Mouse (Mus musculus) right cerebral cortex, postnatal 36 days (tissue): ENCODE results near the gene Gm4894.

Source experiments
- DNase-seq, 2 experiments: peaks; one replicate each; pipeline ENCODE4 v3.0.0; 2022; ENCODE audit warnings: low spot score in 2 of 2, mixed read lengths in 1 of 2

Gm4894 gene

GRCm38 (mm10) chr9:49250231-49250630, at the start of gene Gm4894:
TSS of gene Gm4894 (plus strand) at chr9:49250531.
- DNase-seq, result no peak

- no peak for DNase-seq
Measured at GRCm38 (mm10) chr9:49206331-49206730, 44.0 kb upstream of the Gm4894 start.

GRCm38 (mm10) chr9:49211493-49211892, 38.8 kb upstream of the Gm4894 start:
- no peak for DNase-seq

GRCm38 (mm10) chr9:49214734-49215133, 35.6 kb upstream of the Gm4894 start:
- no peak for DNase-seq

GRCm38 (mm10) chr9:49217626-49218607, 32.4 kb upstream of the Gm4894 start:
- DNase-seq, result no peak

- no peak for DNase-seq
Measured at GRCm38 (mm10) chr9:49224488-49224887, 25.8 kb upstream of the Gm4894 start.

GRCm38 (mm10) chr9:49227442-49227841, 22.9 kb upstream of the Gm4894 start:
- DNase-seq, result peak; percentile 16 to 33

- DNase-seq, result peak; percentile 13 to 29
Measured at GRCm38 (mm10) chr9:49229054-49229453, 21.3 kb upstream of the Gm4894 start.

- DNase-seq, result peak; percentile 30 to 49
Measured at GRCm38 (mm10) chr9:49246839-49247238, 3.5 kb upstream of the Gm4894 start.

- no peak for DNase-seq
Measured at GRCm38 (mm10) chr9:49268949-49269348, 18.6 kb downstream of the Gm4894 start.

GRCm38 (mm10) chr9:49273566-49273965, 23.2 kb downstream of the Gm4894 start:
- DNase-seq, result peak; percentile 3 to 14

GRCm38 (mm10) chr9:49275976-49276375, 25.6 kb downstream of the Gm4894 start:
- no peak for DNase-seq

- no peak for DNase-seq
Measured at GRCm38 (mm10) chr9:49276542-49277334, 26.4 kb downstream of the Gm4894 start.

GRCm38 (mm10) chr9:49295101-49295500, 44.8 kb downstream of the Gm4894 start:
- no peak for DNase-seq

GRCm38 (mm10) chr9:49307576-49307975, 57.2 kb downstream of the Gm4894 start:
- DNase-seq, result peak in 1 of 2 experiments; percentile 6

GRCm38 (mm10) chr9:49310821-49311220, 60.5 kb downstream of the Gm4894 start:
- no peak for DNase-seq

- no peak for DNase-seq
Measured at GRCm38 (mm10) chr9:49318638-49319037, 68.3 kb downstream of the Gm4894 start.
